Mouse (Mus musculus): Measurements from ENCODE around the gene Enah. TPM values are rescaled to one million over a fixed set of nuclear protein-coding genes. Genes with fewer than 3 reads are reported as not detected.

The Enah gene
- polyA plus RNA-seq, 1 experiment from 2014 or later = 13.2 TPM

- H3K4me3 ChIP-seq (ENCODE audit: low read length) = peak overlapping the region; percentile 48
- no peaks in the 10 kb centered on the region for H3K9me3 ChIP-seq (replicated peaks; ENCODE audit: control insufficient read depth, low read length)
- H3K27ac ChIP-seq (ENCODE audit: low read length) = peak overlapping the region; percentile 86
- H3K9ac ChIP-seq (ENCODE audit: low read length) = peak overlapping the region; percentile 73
- WGBS = 31% methylated on average over 13 of the region's 13 CpGs
- H3K4me2 ChIP-seq (ENCODE audit: low read depth, low read length) = peak overlapping the region; percentile 72
- peaks cover 20% of the 10 kb centered on the region for H3K4me1 ChIP-seq (ENCODE audit: control insufficient read depth, insufficient read depth, low read length)
- no peaks in the 10 kb centered on the region for H3K27me3 ChIP-seq (ENCODE audit: control insufficient read depth, insufficient read depth, low read length)
- no peaks in the 10 kb centered on the region for H3K36me3 ChIP-seq (ENCODE audit: control insufficient read depth, insufficient read depth)
- ATAC-seq (replicated peaks; ENCODE audit: extremely low read depth, insufficient read depth, low FRiP score) = peak; percentile 31; the same call in 1 of the 2 replicates
Measured at GRCm38 (mm10) chr1:181852466-181852865, 167.3 kb downstream of the Enah start.

GRCm38 (mm10) chr1:181851521-181852310, 168.1 kb downstream of the Enah start:
- H3K27me3 ChIP-seq (ENCODE audit: control insufficient read depth, insufficient read depth, low read length) = no peaks in the 10 kb centered on the region
- peak overlapping the region; percentile 86 for H3K27ac ChIP-seq (ENCODE audit: low read length)
- H3K4me2 ChIP-seq (ENCODE audit: low read depth, low read length) = peak overlapping the region; percentile 72
- no peaks in the 10 kb centered on the region for H3K9me3 ChIP-seq (replicated peaks; ENCODE audit: control insufficient read depth, low read length)
- 60% methylated on average over 12 of the region's 12 CpGs for WGBS
- H3K4me3 ChIP-seq (ENCODE audit: low read length) = peak overlapping the region; percentile 48
- no peaks in the 10 kb centered on the region for H3K36me3 ChIP-seq (ENCODE audit: control insufficient read depth, insufficient read depth)
- peak overlapping the region; percentile 73 for H3K9ac ChIP-seq (ENCODE audit: low read length)
- peak; percentile 42; the same call in 1 of the 2 replicates for ATAC-seq (replicated peaks; ENCODE audit: extremely low read depth, insufficient read depth, low FRiP score)
- peaks cover 20% of the 10 kb centered on the region for H3K4me1 ChIP-seq (ENCODE audit: control insufficient read depth, insufficient read depth, low read length)

GRCm38 (mm10) chr1:181850441-181850840, 169.3 kb downstream of the Enah start:
- H3K9me3 ChIP-seq (replicated peaks; ENCODE audit: control insufficient read depth, low read length) = no peaks in the 10 kb centered on the region
- H3K4me2 ChIP-seq (ENCODE audit: low read depth, low read length) = no peak overlapping the region
- ATAC-seq (replicated peaks; ENCODE audit: extremely low read depth, insufficient read depth, low FRiP score) = no peak
- H3K9ac ChIP-seq (ENCODE audit: low read length) = no peak overlapping the region
- WGBS = 81% methylated on average over 4 of the region's 4 CpGs
- no peak overlapping the region for H3K4me3 ChIP-seq (ENCODE audit: low read length)
- H3K4me1 ChIP-seq (ENCODE audit: control insufficient read depth, insufficient read depth, low read length) = peaks cover 20% of the 10 kb centered on the region
- no peaks in the 10 kb centered on the region for H3K36me3 ChIP-seq (ENCODE audit: control insufficient read depth, insufficient read depth)
- H3K27me3 ChIP-seq (ENCODE audit: control insufficient read depth, insufficient read depth, low read length) = no peaks in the 10 kb centered on the region
- no peak overlapping the region for H3K27ac ChIP-seq (ENCODE audit: low read length)

- H3K4me2 ChIP-seq (ENCODE audit: low read depth, low read length) = no peak overlapping the region
- no peak overlapping the region for H3K9ac ChIP-seq (ENCODE audit: low read length)
- no peaks in the 10 kb centered on the region for H3K27me3 ChIP-seq (ENCODE audit: control insufficient read depth, insufficient read depth, low read length)
- no peaks in the 10 kb centered on the region for H3K36me3 ChIP-seq (ENCODE audit: control insufficient read depth, insufficient read depth)
- no peaks in the 10 kb centered on the region for H3K9me3 ChIP-seq (replicated peaks; ENCODE audit: control insufficient read depth, low read length)
- no peak for ATAC-seq (replicated peaks; ENCODE audit: extremely low read depth, insufficient read depth, low FRiP score)
- WGBS = 88% methylated on average over 1 of the region's 1 CpGs
- H3K27ac ChIP-seq (ENCODE audit: low read length) = no peak overlapping the region
- no peak overlapping the region for H3K4me3 ChIP-seq (ENCODE audit: low read length)
- H3K4me1 ChIP-seq (ENCODE audit: control insufficient read depth, insufficient read depth, low read length) = peaks cover 18% of the 10 kb centered on the region
Measured at GRCm38 (mm10) chr1:181848210-181848609, 171.6 kb downstream of the Enah start.

- WGBS = 87% methylated on average over 3 of the region's 3 CpGs
- Histone ChIP-seq H3K27me3 (ENCODE audit: control insufficient read depth, insufficient read depth, low read length) (no peaks in the 10 kb centered on the region), H3K4me3 (ENCODE audit: low read length) (no peak overlapping the region), H3K9ac (ENCODE audit: low read length) (no peak overlapping the region), H3K36me3 (ENCODE audit: control insufficient read depth, insufficient read depth) (no peaks in the 10 kb centered on the region), H3K4me2 (ENCODE audit: low read depth, low read length) (no peak overlapping the region), H3K9me3 (replicated peaks; ENCODE audit: control insufficient read depth, low read length) (no peaks in the 10 kb centered on the region), H3K4me1 (ENCODE audit: control insufficient read depth, insufficient read depth, low read length) (peaks cover 14% of the 10 kb centered on the region), H3K27ac (ENCODE audit: low read length) (no peak overlapping the region)
- no peak for ATAC-seq (replicated peaks; ENCODE audit: extremely low read depth, insufficient read depth, low FRiP score)
Measured at GRCm38 (mm10) chr1:181847396-181847795, 172.4 kb downstream of the Enah start.

Other genes starting within 250 kb of the Enah start
- gene Lbr, start 176.9 kb downstream of the Enah start, polyA plus RNA-seq (2015; fragmentation: Nextera tagmentation; extraction: Ambion mirVana) = 69.5 and 92.6 TPM in 2 replicates
- gene Srp9, start 104.7 kb upstream of the Enah start, polyA plus RNA-seq (2015; fragmentation: Nextera tagmentation; extraction: Ambion mirVana) = 85.9 and 111 TPM in 2 replicates
- not detected in 2 replicates for gene Vmn1r1, start 144.5 kb upstream of the Enah start, polyA plus RNA-seq (2015; fragmentation: Nextera tagmentation; extraction: Ambion mirVana)

Measured in heart, embryonic 16.5 days (tissue).